Mouse (Mus musculus) stomach, postnatal 0 days (tissue): Measurements from ENCODE around the gene 4930470P17Rik. TPM values are rescaled to one million over a fixed set of nuclear protein-coding genes. Genes with fewer than 3 reads are reported as not detected.

Experiments used
- ATAC-seq: fragments of 200-750 bp; cut with Nextera tagmentation; 2 replicates; pipeline ENCODE4 v1.8.0; 2017; ENCODE audit not compliant: low FRiP score, low TSS enrichment
- DNase-seq: peaks from one replicate; pipeline ENCODE4 v3.0.0-alpha.2; 2016; ENCODE audit warnings: low spot score
- H3K27ac ChIP-seq: fragments of 300-500 bp; sonication (generic); replicated peaks from 2 replicates; pipeline ENCODE4 v1.5.1; 2014; ENCODE audit warnings: mild to moderate bottlenecking, control low read depth
- H3K27me3 ChIP-seq: fragments of 300-500 bp; sonication (generic); 2 replicates; pipeline ENCODE4 v1.6.1; 2014; ENCODE audit warnings: low read length; ENCODE audit not compliant: control insufficient read depth, insufficient read depth
- H3K36me3 ChIP-seq: fragments of 300-500 bp; sonication (generic); 2 replicates; pipeline ENCODE4 v1.6.1; 2014; ENCODE audit warnings: low read length, mixed read lengths; ENCODE audit not compliant: control insufficient read depth, insufficient read depth
- H3K4me1 ChIP-seq: fragments of 300-500 bp; sonication (generic); replicated peaks from 2 replicates; pipeline ENCODE4 v1.6.1; 2014; ENCODE audit warnings: antibody characterized with exemption; ENCODE audit not compliant: control insufficient read depth, insufficient read depth
- H3K4me2 ChIP-seq: fragments of 300-500 bp; sonication (generic); replicated peaks from 2 replicates; pipeline ENCODE4 v1.6.1; 2014; ENCODE audit warnings: low read depth, mild to moderate bottlenecking, control low read depth, moderate library complexity
- H3K4me3 ChIP-seq: fragments of 300-500 bp; sonication (generic); 2 replicates; pipeline ENCODE4 v1.5.1; 2014; ENCODE audit warnings: low read depth, low read length, control low read depth
- H3K9ac ChIP-seq: fragments of 300-500 bp; sonication (generic); 2 replicates; pipeline ENCODE4 v1.6.1; 2014; ENCODE audit warnings: mild to moderate bottlenecking, low read length, control low read depth, mixed read lengths
- H3K9me3 ChIP-seq: fragments of 300-500 bp; sonication (generic); 2 replicates; pipeline ENCODE4 v1.6.1; 2016; ENCODE audit warnings: low read length; ENCODE audit not compliant: control insufficient read depth
- CTCF ChIP-seq: IDR thresholded peaks from 2 replicates; pipeline ENCODE4 v1.5.1; 2016; ENCODE audit warnings: antibody characterized with exemption, low read depth, mild to moderate bottlenecking, moderate library complexity
- EP300 ChIP-seq: optimal IDR thresholded peaks from 2 replicates; pipeline ENCODE3; 2016; ENCODE audit warnings: antibody characterized with exemption
- WGBS: fragments of 180-500 bp; shearing (Covaris S2); extraction: QIAGEN DNeasy Blood & Tissue Kit; methylation state at CpG from one replicate; pipeline ENCODE4 v1.1.7; 2014; 5-methylcytosine and 5-hydroxymethylcytosine counted together
- polyA plus RNA-seq: library from polyadenylated mRNA; unstranded; fragments of >200 nt; fragmentation: Nextera tagmentation; extraction: Ambion mirVana; gene quantifications from 2 replicates; pipeline ENCODE4 v1.2.1, GENCODE M21; 2015

Gene 4930470P17Rik
- polyA plus RNA-seq, 1 experiment from 2014 or later: not detected

- H3K27me3 ChIP-seq: no peaks in the 10 kb centered on the region
- no peak overlapping the region for H3K4me2 ChIP-seq
- no peak overlapping the region for H3K4me3 ChIP-seq
- TF ChIP-seq CTCF (no peak), EP300 (no peak)
- no peaks in the 10 kb centered on the region for H3K9me3 ChIP-seq
- WGBS: 60% methylated on average over 6 of the region's 6 CpGs
- no peaks in the 10 kb centered on the region for H3K4me1 ChIP-seq
- DNase-seq: no peak
- H3K36me3 ChIP-seq: no peaks in the 10 kb centered on the region
- no peak for ATAC-seq
- no peak overlapping the region for H3K9ac ChIP-seq
- H3K27ac ChIP-seq: no peak overlapping the region
Observed at GRCm38 (mm10) chr2:170547526-170547925, 54.3 kb downstream of the 4930470P17Rik start.

- ATAC-seq (no peak), DNase-seq (no peak)
- Histone ChIP-seq H3K9me3 (no peaks in the 10 kb centered on the region), H3K9ac (no peak overlapping the region), H3K4me2 (no peak overlapping the region), H3K27me3 (no peaks in the 10 kb centered on the region), H3K4me1 (no peaks in the 10 kb centered on the region), H3K27ac (no peak overlapping the region), H3K4me3 (no peak overlapping the region), H3K36me3 (no peaks in the 10 kb centered on the region)
- WGBS: 53% methylated on average over 4 of the region's 4 CpGs
- no peak for TF ChIP-seq EP300
- no peak for TF ChIP-seq CTCF
Observed at GRCm38 (mm10) chr2:170545745-170546144, 56.1 kb downstream of the 4930470P17Rik start.

- no peak overlapping the region for H3K4me3 ChIP-seq
- H3K36me3 ChIP-seq: no peaks in the 10 kb centered on the region
- no peak for TF ChIP-seq EP300
- no peak for TF ChIP-seq CTCF
- no peaks in the 10 kb centered on the region for H3K27me3 ChIP-seq
- DNase-seq (no peak), ATAC-seq (no peak)
- H3K4me1 ChIP-seq: no peaks in the 10 kb centered on the region
- H3K4me2 ChIP-seq: no peak overlapping the region
- H3K9ac ChIP-seq: no peak overlapping the region
- 52% methylated on average over 7 of the region's 7 CpGs for WGBS
- H3K9me3 ChIP-seq: no peaks in the 10 kb centered on the region
- no peak overlapping the region for H3K27ac ChIP-seq
Observed at GRCm38 (mm10) chr2:170544950-170545349, 56.9 kb downstream of the 4930470P17Rik start.

- ATAC-seq (no peak), DNase-seq (no peak)
- Histone ChIP-seq H3K4me2 (no peak overlapping the region), H3K27ac (no peak overlapping the region), H3K36me3 (no peaks in the 10 kb centered on the region), H3K4me1 (no peaks in the 10 kb centered on the region), H3K4me3 (no peak overlapping the region), H3K27me3 (no peaks in the 10 kb centered on the region), H3K9ac (no peak overlapping the region), H3K9me3 (no peaks in the 10 kb centered on the region)
- 76% methylated on average over 3 of the region's 3 CpGs for WGBS
- TF ChIP-seq EP300 (no peak), CTCF (no peak)
Observed at GRCm38 (mm10) chr2:170544159-170544558, 57.7 kb downstream of the 4930470P17Rik start.

- ATAC-seq: no peak
- Histone ChIP-seq H3K4me1 (no peaks in the 10 kb centered on the region), H3K27ac (no peak overlapping the region), H3K9ac (no peak overlapping the region), H3K9me3 (no peaks in the 10 kb centered on the region), H3K27me3 (no peaks in the 10 kb centered on the region), H3K36me3 (no peaks in the 10 kb centered on the region), H3K4me2 (no peak overlapping the region), H3K4me3 (no peak overlapping the region)
- DNase-seq: no peak
- TF ChIP-seq CTCF (no peak), EP300 (no peak)
- 54% methylated on average over 5 of the region's 5 CpGs for WGBS
Observed at GRCm38 (mm10) chr2:170543625-170544024, 58.2 kb downstream of the 4930470P17Rik start.

DNA sequence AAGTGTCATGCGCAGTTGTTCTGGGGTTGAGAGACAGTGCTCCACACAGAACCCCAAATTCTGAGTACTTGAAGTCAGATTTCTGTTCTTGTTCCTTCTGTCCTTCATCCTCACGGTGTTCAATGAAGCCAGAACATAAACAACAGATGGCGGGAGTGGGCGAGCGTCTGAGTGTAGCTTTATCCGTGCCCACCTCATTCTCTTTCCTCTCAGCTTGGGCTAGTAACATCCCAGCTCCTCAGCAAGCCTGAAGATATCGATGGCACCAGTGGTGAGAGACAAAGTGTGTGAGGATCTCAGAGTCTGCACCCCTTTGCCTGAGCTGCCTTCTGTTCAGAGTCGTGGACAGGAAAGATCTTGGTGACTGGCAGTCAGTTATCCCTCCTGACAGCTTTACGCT is 62.6 kb downstream of the 4930470P17Rik start:
- ATAC-seq (no peak), DNase-seq (no peak)
- Histone ChIP-seq H3K9me3 (no peaks in the 10 kb centered on the region), H3K4me1 (no peaks in the 10 kb centered on the region), H3K27me3 (no peaks in the 10 kb centered on the region), H3K4me3 (no peak overlapping the region), H3K4me2 (no peak overlapping the region), H3K9ac (no peak overlapping the region), H3K27ac (no peak overlapping the region), H3K36me3 (no peaks in the 10 kb centered on the region)
- 86% methylated on average over 9 of the region's 9 CpGs for WGBS
- TF ChIP-seq EP300: no peak
- no peak for TF ChIP-seq CTCF
